Mouse (Mus musculus) forebrain, embryonic 16.5 days (tissue): ENCODE results near the gene Lats1. TPM values are rescaled to one million over a fixed set of nuclear protein-coding genes. Genes with fewer than 3 reads are reported as not detected.
A peak's percentile ranks its signal among the peaks of the same experiment; 100 is the strongest.

Source experiments
- ATAC-seq: fragments of 200-750 bp; cut with Nextera tagmentation; 2 replicates; pipeline ENCODE4 v1.8.0; 2017; ENCODE audit warnings: mild to moderate bottlenecking, moderate library complexity
- H3K27ac ChIP-seq: fragments of 300-500 bp; sonication (generic); 2 replicates; pipeline ENCODE4 v1.5.1; 2014; ENCODE audit warnings: low read length, control low read depth
- H3K27me3 ChIP-seq: fragments of 300-500 bp; sonication (generic); replicated peaks from 2 replicates; pipeline ENCODE4 v1.6.1; 2014; ENCODE audit warnings: low read length; ENCODE audit not compliant: control insufficient read depth, insufficient read depth
- H3K36me3 ChIP-seq: fragments of 300-500 bp; sonication (generic); 2 replicates; pipeline ENCODE4 v1.6.1; 2014; ENCODE audit not compliant: control insufficient read depth, insufficient read depth
- H3K4me1 ChIP-seq: fragments of 300-500 bp; sonication (generic); replicated peaks from 2 replicates; pipeline ENCODE4 v1.6.1; 2014; ENCODE audit warnings: low read length; ENCODE audit not compliant: control insufficient read depth, insufficient read depth
- H3K4me2 ChIP-seq: fragments of 300-500 bp; sonication (generic); 2 replicates; pipeline ENCODE4 v1.6.1; 2014; ENCODE audit warnings: mild to moderate bottlenecking, low read length, control low read depth
- H3K4me3 ChIP-seq: fragments of 300-500 bp; sonication (generic); replicated peaks from 2 replicates; pipeline ENCODE4 v1.5.1; 2014; ENCODE audit warnings: mild to moderate bottlenecking, low read length, control low read depth
- H3K9ac ChIP-seq: fragments of 300-500 bp; sonication (generic); replicated peaks from 2 replicates; pipeline ENCODE4 v1.6.1; 2014; ENCODE audit warnings: low read depth, low read length, control low read depth
- H3K9me3 ChIP-seq: fragments of 300-500 bp; sonication (generic); 2 replicates; pipeline ENCODE4 v1.6.1; 2016; ENCODE audit warnings: low read length; ENCODE audit not compliant: control insufficient read depth
- WGBS: fragments of 180-500 bp; shearing (Covaris S2); extraction: QIAGEN DNeasy Blood & Tissue Kit; methylation state at CpG from one replicate; pipeline ENCODE4 v1.1.7; 2014; 5-methylcytosine and 5-hydroxymethylcytosine counted together
- polyA plus RNA-seq: library from polyadenylated mRNA; unstranded; fragments of >200 nt; fragmentation: Nextera tagmentation; extraction: Ambion mirVana; gene quantifications from 2 replicates; pipeline ENCODE4 v1.2.1, GENCODE M21; 2015

Gene Lats1
- 11.2 and 13.0 TPM in 2 replicates for polyA plus RNA-seq

DNA sequence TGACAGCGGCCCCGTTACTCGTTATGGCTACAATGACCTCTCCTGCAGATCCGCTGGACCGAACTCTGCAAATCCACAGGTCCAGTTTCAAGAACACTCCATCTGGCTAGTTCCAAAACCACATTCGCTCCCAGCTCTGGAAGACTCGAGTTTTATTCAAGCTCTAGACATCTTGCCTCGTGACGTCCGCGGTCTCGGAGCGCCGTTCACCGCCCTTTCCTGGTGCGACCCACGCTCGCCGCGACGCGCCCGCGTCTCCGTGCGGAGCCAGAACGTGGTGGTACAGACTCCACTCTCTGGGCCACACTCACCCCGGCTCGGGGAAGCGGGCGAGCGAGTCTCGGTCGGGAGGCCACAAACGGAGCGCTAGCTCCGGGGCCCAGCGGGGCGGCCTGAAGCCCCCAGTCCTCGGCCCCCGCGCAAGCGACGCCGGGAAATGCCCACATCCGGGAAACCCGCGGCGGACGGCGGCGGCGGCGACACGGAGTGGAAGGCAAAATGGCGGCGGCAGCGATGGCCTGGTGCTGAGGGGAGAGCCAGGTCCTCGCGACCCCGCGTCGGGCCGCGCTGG lies at the start of gene Lats1, which contains the start of gene Pcmt1:
Gene Lats1 (plus strand): TSS at position 484 of the 571 bp plus-strand sequence.
Gene Pcmt1 (minus strand): TSS at position 406 of the 571 bp plus-strand sequence.
- peak within 1 kb of the TSS; percentile 93 for H3K4me3 ChIP-seq
- WGBS, result under 1% methylated on average over 58 of the region's 65 CpGs
- ATAC-seq, result peak; percentile 88
- H3K36me3 ChIP-seq, result peaks cover 10% of the 10 kb centered on the region
- H3K4me2 ChIP-seq, result peak within 1 kb of the TSS; percentile 85
- H3K27ac ChIP-seq, result peak within 1 kb of the TSS; percentile 95
- H3K9me3 ChIP-seq, result no peaks in the 10 kb centered on the region
- H3K4me1 ChIP-seq, result peaks cover 34% of the 10 kb centered on the region
- peak within 1 kb of the TSS; percentile 98 for H3K9ac ChIP-seq
- no peaks in the 10 kb centered on the region for H3K27me3 ChIP-seq

DNA sequence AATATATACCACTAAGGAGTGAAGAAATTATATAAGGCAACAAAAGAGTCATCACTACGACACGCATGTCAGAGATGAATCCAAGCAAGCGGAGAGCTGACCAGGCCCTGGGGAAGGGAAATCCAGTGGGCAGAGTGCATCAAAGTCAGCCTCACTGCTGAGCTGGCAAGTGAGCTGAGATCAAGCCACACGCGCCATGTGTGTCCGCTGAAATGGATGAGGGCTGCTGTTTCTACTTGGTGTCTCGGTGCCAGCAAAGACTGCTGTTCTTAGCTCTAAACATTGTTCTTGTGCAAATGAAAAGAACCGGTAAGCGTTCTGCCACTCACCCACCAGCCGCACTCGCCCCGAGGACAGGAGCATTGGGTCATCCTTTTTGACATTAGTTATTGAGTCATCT lies 40.6 kb upstream of the Lats1 start:
- Histone ChIP-seq H3K9ac (no peak overlapping the region), H3K4me1 (no peaks in the 10 kb centered on the region), H3K27ac (no peak overlapping the region), H3K4me3 (no peak overlapping the region), H3K4me2 (no peak overlapping the region), H3K9me3 (no peaks in the 10 kb centered on the region), H3K36me3 (peaks cover 30% of the 10 kb centered on the region), H3K27me3 (no peaks in the 10 kb centered on the region)
- ATAC-seq, result no peak
- 94% methylated on average over 12 of the region's 12 CpGs for WGBS

DNA sequence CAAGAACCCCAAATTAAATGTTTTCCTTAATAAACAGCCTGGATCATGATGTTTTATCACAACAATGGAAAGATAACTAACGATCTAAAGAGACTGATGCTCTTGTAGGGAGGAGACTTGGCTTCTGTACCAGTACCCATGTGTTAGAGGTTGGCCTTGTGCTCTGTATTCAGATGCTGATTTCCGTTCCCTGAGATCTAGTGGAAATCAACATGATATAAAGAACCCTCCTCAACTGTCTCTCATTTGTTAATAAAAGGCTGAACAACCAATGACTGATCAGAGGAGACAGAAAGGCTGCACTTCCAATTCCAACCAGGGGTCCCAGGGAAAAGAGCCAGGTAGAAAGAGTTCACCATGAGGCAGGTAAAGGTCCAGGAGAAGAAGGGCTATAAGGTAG lies 35.1 kb upstream of the Lats1 start:
- no peak for ATAC-seq
- Histone ChIP-seq H3K9ac (no peak overlapping the region), H3K4me3 (no peak overlapping the region), H3K27ac (no peak overlapping the region), H3K36me3 (peaks cover 31% of the 10 kb centered on the region), H3K27me3 (no peaks in the 10 kb centered on the region), H3K4me2 (no peak overlapping the region), H3K4me1 (no peaks in the 10 kb centered on the region), H3K9me3 (no peaks in the 10 kb centered on the region)
- 72% methylated on average over 2 of the region's 2 CpGs for WGBS

DNA sequence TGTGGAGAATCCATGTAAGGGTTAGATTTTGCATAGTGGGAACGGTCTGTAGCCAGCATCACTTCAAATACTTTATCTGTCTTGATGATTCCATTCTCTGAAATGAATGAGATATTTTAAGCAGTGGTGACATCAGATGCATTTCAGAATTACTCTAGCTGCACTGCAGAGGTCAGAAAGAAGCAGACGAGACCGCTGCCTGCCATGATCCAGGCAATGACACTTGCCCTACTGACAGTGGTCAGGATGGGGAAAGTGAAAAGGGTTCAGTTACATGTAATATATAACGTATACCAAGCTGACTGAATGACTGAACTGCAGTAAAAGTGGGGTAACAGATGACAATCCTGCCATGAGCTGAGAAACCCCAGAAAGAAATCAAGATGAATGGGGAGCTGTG lies 32.0 kb upstream of the Lats1 start:
- no peak overlapping the region for H3K4me2 ChIP-seq
- H3K4me3 ChIP-seq, result no peak overlapping the region
- H3K4me1 ChIP-seq, result no peaks in the 10 kb centered on the region
- no peak overlapping the region for H3K9ac ChIP-seq
- no peak for ATAC-seq
- H3K27me3 ChIP-seq, result no peaks in the 10 kb centered on the region
- no peaks in the 10 kb centered on the region for H3K9me3 ChIP-seq
- H3K27ac ChIP-seq, result no peak overlapping the region
- peaks cover 26% of the 10 kb centered on the region for H3K36me3 ChIP-seq
- 92% methylated on average over 4 of the region's 4 CpGs for WGBS

DNA sequence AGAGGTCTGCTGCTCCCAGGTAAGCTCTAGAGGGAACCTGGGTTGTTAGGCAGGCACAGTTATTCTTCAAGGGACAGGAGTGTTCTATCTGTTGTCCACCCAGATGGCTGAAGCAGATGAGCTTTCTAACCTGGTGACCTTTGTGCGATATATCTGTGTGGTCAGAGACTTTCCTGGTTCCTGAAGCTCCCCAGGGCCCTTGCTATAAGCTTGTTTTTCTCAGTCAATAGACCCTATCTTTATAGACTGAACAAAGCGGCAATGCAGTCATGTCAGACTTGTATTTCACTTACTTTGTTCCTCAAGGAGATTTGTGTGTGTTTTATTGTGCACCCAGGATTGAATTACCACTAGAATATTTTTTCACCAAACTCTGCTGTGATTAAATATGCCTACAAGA lies 30.0 kb upstream of the Lats1 start:
- Histone ChIP-seq H3K4me2 (no peak overlapping the region), H3K27ac (no peak overlapping the region), H3K27me3 (no peaks in the 10 kb centered on the region), H3K4me3 (no peak overlapping the region), H3K4me1 (no peaks in the 10 kb centered on the region), H3K36me3 (peaks cover 20% of the 10 kb centered on the region), H3K9ac (no peak overlapping the region), H3K9me3 (no peaks in the 10 kb centered on the region)
- 99% methylated on average over 2 of the region's 2 CpGs for WGBS
- no peak for ATAC-seq

DNA sequence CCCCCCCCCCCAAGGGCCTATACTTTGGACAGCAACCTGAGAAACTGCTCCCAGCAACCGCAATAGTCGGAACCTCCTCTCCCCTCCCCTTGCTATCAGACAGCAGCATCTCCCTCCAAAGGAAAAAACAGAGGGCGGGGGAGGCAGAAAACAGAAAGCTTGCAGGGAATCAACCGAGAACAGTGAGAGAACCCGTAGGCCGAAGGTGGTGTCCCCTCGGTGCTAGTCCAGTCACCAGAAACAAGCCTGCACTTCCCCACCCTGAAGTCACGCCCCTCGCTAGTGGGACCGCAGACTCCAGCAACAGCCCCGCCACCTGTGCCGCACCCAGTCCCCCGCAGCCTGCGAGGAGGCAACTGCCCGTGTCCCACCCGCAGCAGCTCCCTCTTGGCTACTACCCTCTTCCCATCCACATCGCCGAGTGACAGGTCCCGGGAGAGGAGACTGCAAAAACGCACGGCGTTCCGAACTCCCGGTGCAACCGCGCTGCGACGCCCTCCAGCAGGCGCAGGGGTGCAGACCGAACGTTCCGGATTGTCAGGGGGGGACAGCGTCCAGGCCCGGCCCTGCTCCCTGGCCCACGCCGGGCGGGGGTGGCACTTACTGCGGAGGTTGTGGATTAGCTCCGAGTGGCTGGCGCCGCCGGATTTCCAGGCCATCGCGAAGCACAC lies 18.4 kb upstream of the Lats1 start:
- Histone ChIP-seq H3K4me3 (peak overlapping the region; percentile 98), H3K27ac (peak overlapping the region; percentile 88), H3K4me1 (peaks cover 13% of the 10 kb centered on the region), H3K36me3 (no peaks in the 10 kb centered on the region), H3K27me3 (no peaks in the 10 kb centered on the region), H3K4me2 (peak overlapping the region; percentile 90), H3K9me3 (no peaks in the 10 kb centered on the region), H3K9ac (peak overlapping the region; percentile 82)
- ATAC-seq, result peak; percentile 75
- under 1% methylated on average over 43 of the region's 44 CpGs for WGBS

DNA sequence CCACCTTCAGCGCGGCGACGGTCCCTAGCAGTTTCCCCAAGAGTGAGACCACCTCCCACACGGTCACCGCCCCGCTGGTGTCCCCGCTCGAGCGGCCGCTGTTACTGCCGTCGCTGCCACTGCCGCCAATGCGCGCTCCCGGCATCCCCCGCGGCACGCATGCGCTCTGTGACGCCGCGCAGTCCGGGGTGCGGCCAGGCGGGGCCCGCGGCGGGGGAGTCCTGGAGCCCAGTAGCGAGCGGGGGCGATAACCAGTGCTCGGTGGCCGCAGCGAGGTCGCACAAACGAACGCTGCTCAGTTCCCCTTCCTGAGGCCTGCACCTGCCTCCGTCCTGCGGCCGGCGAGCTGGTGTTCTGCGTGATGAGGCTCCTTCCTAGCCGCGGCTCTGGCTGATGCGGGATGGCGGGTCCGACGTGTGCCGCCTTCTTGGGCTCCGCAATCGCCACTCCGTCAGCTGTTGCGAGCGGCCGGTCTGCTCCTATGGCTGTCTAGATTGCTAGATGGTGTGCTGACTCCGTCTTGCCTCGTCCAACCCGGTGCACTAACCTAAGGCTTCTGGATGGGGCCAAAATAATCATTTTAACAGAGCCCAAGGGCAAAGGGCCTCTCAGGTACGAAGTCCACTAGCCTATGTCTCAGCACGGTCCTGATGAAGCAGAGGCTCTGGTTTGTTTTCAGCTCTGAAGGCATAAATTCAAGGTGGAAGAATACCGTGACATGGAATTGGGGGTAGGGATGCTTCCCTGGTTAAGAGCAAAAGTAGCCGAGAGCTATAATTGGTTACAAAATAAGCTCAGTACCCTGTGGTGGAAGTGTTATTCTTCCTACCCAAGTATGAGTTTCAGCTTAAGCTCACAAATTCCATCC lies 17.6 kb upstream of the Lats1 start:
- peak overlapping the region; percentile 88 for H3K27ac ChIP-seq
- peak overlapping the region; percentile 98 for H3K4me3 ChIP-seq
- no peaks in the 10 kb centered on the region for H3K9me3 ChIP-seq
- peak; percentile 92 for ATAC-seq
- H3K36me3 ChIP-seq, result no peaks in the 10 kb centered on the region
- peak overlapping the region; percentile 82 for H3K9ac ChIP-seq
- H3K4me1 ChIP-seq, result peaks cover 20% of the 10 kb centered on the region
- no peaks in the 10 kb centered on the region for H3K27me3 ChIP-seq
- under 1% methylated on average over 63 of the region's 64 CpGs for WGBS
- H3K4me2 ChIP-seq, result peak overlapping the region; percentile 90

DNA sequence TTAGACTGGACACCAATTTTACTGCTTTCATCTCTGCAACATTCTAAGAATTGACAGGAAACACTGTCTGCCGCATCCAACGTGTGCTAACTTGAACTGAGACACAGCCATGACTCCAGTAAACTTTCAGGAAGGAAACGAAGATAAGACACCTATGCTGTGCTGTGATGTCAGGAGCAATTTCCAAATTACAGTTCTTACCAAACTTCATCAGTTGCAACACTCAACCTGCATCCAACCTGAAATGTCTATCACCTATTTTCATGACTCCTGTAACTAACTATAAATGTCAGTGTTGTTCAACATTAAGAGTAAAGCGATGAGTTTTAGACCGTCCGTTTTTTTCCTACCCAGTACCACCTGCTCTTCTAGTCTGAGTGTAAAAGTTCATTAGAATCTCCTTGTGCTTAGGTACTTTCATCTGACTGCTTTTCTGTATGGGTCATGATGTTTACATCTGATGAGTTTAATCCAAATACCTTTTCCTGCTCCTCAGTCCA lies 16.9 kb upstream of the Lats1 start:
- WGBS, result 73% methylated on average over 6 of the region's 6 CpGs
- H3K4me1 ChIP-seq, result peaks cover 22% of the 10 kb centered on the region
- H3K4me3 ChIP-seq, result peak overlapping the region; percentile 98
- no peak for ATAC-seq
- peak overlapping the region; percentile 82 for H3K9ac ChIP-seq
- H3K27ac ChIP-seq, result no peak overlapping the region; the same call in 1 of the 2 replicates
- H3K9me3 ChIP-seq, result no peaks in the 10 kb centered on the region
- H3K27me3 ChIP-seq, result no peaks in the 10 kb centered on the region
- no peaks in the 10 kb centered on the region for H3K36me3 ChIP-seq
- peak overlapping the region; percentile 90 for H3K4me2 ChIP-seq

DNA sequence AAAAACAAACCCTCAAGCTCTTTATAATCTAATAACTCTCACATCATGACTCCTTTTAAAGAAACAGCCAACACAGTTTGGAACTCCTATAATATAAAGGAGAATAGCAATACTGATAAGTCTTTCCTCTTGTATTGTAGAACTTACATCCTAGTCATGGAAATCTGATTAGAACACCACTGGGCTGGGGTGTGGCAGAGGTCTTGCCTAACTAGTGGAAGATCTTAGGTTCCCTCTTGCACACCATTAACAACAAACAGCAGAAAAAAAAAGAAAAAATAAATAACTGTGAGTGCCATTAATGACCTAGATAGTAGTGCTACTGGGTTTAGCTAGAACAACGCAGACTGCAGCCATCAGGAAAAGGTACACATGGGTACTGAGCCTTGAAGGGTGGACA lies 16.1 kb upstream of the Lats1 start:
- no peaks in the 10 kb centered on the region for H3K36me3 ChIP-seq
- no peak overlapping the region for H3K9ac ChIP-seq
- H3K9me3 ChIP-seq, result no peaks in the 10 kb centered on the region
- no peak overlapping the region for H3K27ac ChIP-seq
- no peaks in the 10 kb centered on the region for H3K27me3 ChIP-seq
- H3K4me3 ChIP-seq, result no peak overlapping the region
- ATAC-seq, result no peak
- peaks cover 22% of the 10 kb centered on the region for H3K4me1 ChIP-seq
- WGBS, result 88% methylated on average over 1 of the region's 1 CpGs
- no peak overlapping the region for H3K4me2 ChIP-seq
